Mouse (Mus musculus) liver, postnatal 0 days (tissue): ENCODE measurements around the gene Pcgf2.
A peak's percentile ranks its signal among the peaks of the same experiment; 100 is the strongest.

Experiments used
- CTCF ChIP-seq: sonication (generic); IDR thresholded peaks from 2 replicates; pipeline ENCODE4 v1.5.1; 2016; ENCODE audit warnings: antibody characterized with exemption, low read depth
- EP300 ChIP-seq: IDR thresholded peaks from 2 replicates; pipeline ENCODE4 v1.6.1; 2016; ENCODE audit warnings: antibody characterized with exemption, low read depth, mild to moderate bottlenecking

DNA sequence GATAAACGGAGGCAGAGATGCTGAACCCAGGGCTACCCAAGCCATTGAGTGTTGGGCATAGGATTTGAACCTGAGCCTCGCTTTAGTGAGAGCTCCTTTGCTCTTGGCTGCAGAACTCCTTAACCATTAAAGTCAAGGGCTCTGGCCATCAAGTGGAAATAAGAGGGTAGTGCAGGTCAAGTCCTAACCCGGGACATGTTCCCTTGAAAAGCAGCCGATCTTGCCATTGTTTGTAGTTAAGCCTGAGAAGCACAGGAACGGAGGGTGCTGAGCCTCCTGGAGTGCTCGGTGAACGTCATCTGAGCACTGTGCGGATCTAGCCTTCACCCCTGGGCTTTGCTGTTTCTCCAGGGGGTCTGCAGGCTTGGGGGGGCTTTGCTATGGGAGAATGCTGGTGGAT, 22.5 kb downstream of the Pcgf2 start:
- TF ChIP-seq CTCF: peak; percentile 16; the same call in 1 of the 2 replicates
- TF ChIP-seq EP300: no peak
